Mouse (Mus musculus): ENCODE measurements around the gene St6galnac3. TPM values are rescaled to one million over a fixed set of nuclear protein-coding genes. Genes with fewer than 3 reads are reported as not detected.

St6galnac3 gene
- polyA plus RNA-seq, 1 experiment from 2014 or later, result 26.6 TPM

- Histone ChIP-seq H3K9ac (replicated peaks; ENCODE audit: low read length) (no peak overlapping the region), H3K9me3 (ENCODE audit: control insufficient read depth, low read length) (no peaks in the 10 kb centered on the region), H3K27ac (replicated peaks; ENCODE audit: low read depth, low read length) (no peak overlapping the region), H3K4me2 (ENCODE audit: low read length) (no peak overlapping the region), H3K27me3 (ENCODE audit: control insufficient read depth, insufficient read depth, low read length) (no peaks in the 10 kb centered on the region), H3K4me3 (replicated peaks; ENCODE audit: low read depth, low read length) (no peak overlapping the region), H3K4me1 (ENCODE audit: control insufficient read depth, insufficient read depth, low read length) (peaks cover 6% of the 10 kb centered on the region; the same call in 1 of the 2 replicates), H3K36me3 (ENCODE audit: control insufficient read depth, insufficient read depth, low read length) (no peaks in the 10 kb centered on the region)
- DNase-seq, result peak; percentile 52
- 60% methylated on average over 9 of the region's 9 CpGs for WGBS
- no peak for ATAC-seq (ENCODE audit: low FRiP score, low TSS enrichment)
Measured at GRCm38 (mm10) chr3:153489718-153490117, 235.3 kb downstream of the St6galnac3 start.

- 82% methylated on average over 5 of the region's 5 CpGs for WGBS
- DNase-seq (no peak), ATAC-seq (ENCODE audit: low FRiP score, low TSS enrichment) (no peak)
- Histone ChIP-seq H3K36me3 (ENCODE audit: control insufficient read depth, insufficient read depth, low read length) (no peaks in the 10 kb centered on the region), H3K4me1 (ENCODE audit: control insufficient read depth, insufficient read depth, low read length) (peaks cover 5% of the 10 kb centered on the region; the same call in 1 of the 2 replicates), H3K9ac (replicated peaks; ENCODE audit: low read length) (no peak overlapping the region), H3K27me3 (ENCODE audit: control insufficient read depth, insufficient read depth, low read length) (no peaks in the 10 kb centered on the region), H3K9me3 (ENCODE audit: control insufficient read depth, low read length) (no peaks in the 10 kb centered on the region), H3K4me2 (ENCODE audit: low read length) (no peak overlapping the region), H3K27ac (replicated peaks; ENCODE audit: low read depth, low read length) (no peak overlapping the region), H3K4me3 (replicated peaks; ENCODE audit: low read depth, low read length) (no peak overlapping the region)
Measured at GRCm38 (mm10) chr3:153488931-153489330, 236.0 kb downstream of the St6galnac3 start.

- no peak overlapping the region for H3K27ac ChIP-seq (replicated peaks; ENCODE audit: low read depth, low read length)
- peaks cover 9% of the 10 kb centered on the region; the same call in 1 of the 2 replicates for H3K4me1 ChIP-seq (ENCODE audit: control insufficient read depth, insufficient read depth, low read length)
- H3K36me3 ChIP-seq (ENCODE audit: control insufficient read depth, insufficient read depth, low read length), result no peaks in the 10 kb centered on the region
- H3K9ac ChIP-seq (replicated peaks; ENCODE audit: low read length), result no peak overlapping the region
- H3K4me2 ChIP-seq (ENCODE audit: low read length), result no peak overlapping the region
- DNase-seq (no peak), ATAC-seq (ENCODE audit: low FRiP score, low TSS enrichment) (no peak)
- H3K4me3 ChIP-seq (replicated peaks; ENCODE audit: low read depth, low read length), result no peak overlapping the region
- WGBS, result 83% methylated on average over 5 of the region's 5 CpGs
- no peaks in the 10 kb centered on the region for H3K9me3 ChIP-seq (ENCODE audit: control insufficient read depth, low read length)
- H3K27me3 ChIP-seq (ENCODE audit: control insufficient read depth, insufficient read depth, low read length), result no peaks in the 10 kb centered on the region
Measured at GRCm38 (mm10) chr3:153485176-153485575, 239.8 kb downstream of the St6galnac3 start.

GRCm38 (mm10) chr3:153484701-153485100 lies 240.3 kb downstream of the St6galnac3 start:
- 80% methylated on average over 7 of the region's 7 CpGs for WGBS
- H3K9me3 ChIP-seq (ENCODE audit: control insufficient read depth, low read length), result no peaks in the 10 kb centered on the region
- H3K36me3 ChIP-seq (ENCODE audit: control insufficient read depth, insufficient read depth, low read length), result no peaks in the 10 kb centered on the region
- H3K27ac ChIP-seq (replicated peaks; ENCODE audit: low read depth, low read length), result no peak overlapping the region
- H3K27me3 ChIP-seq (ENCODE audit: control insufficient read depth, insufficient read depth, low read length), result no peaks in the 10 kb centered on the region
- H3K4me2 ChIP-seq (ENCODE audit: low read length), result no peak overlapping the region
- peaks cover 6% of the 10 kb centered on the region; the same call in 1 of the 2 replicates for H3K4me1 ChIP-seq (ENCODE audit: control insufficient read depth, insufficient read depth, low read length)
- DNase-seq (no peak), ATAC-seq (ENCODE audit: low FRiP score, low TSS enrichment) (no peak)
- no peak overlapping the region for H3K4me3 ChIP-seq (replicated peaks; ENCODE audit: low read depth, low read length)
- no peak overlapping the region for H3K9ac ChIP-seq (replicated peaks; ENCODE audit: low read length)

GRCm38 (mm10) chr3:153483691-153484090 lies 241.3 kb downstream of the St6galnac3 start:
- H3K9ac ChIP-seq (replicated peaks; ENCODE audit: low read length), result no peak overlapping the region
- H3K4me3 ChIP-seq (replicated peaks; ENCODE audit: low read depth, low read length), result no peak overlapping the region
- 94% methylated on average over 4 of the region's 4 CpGs for WGBS

GRCm38 (mm10) chr3:153482098-153482497 lies 242.9 kb downstream of the St6galnac3 start:
- peak; percentile 52 for DNase-seq
- 72% methylated on average over 11 of the region's 11 CpGs for WGBS
- Histone ChIP-seq H3K9me3 (ENCODE audit: control insufficient read depth, low read length) (no peaks in the 10 kb centered on the region), H3K4me3 (replicated peaks; ENCODE audit: low read depth, low read length) (no peak overlapping the region), H3K27me3 (ENCODE audit: control insufficient read depth, insufficient read depth, low read length) (no peaks in the 10 kb centered on the region), H3K4me2 (ENCODE audit: low read length) (no peak overlapping the region), H3K36me3 (ENCODE audit: control insufficient read depth, insufficient read depth, low read length) (no peaks in the 10 kb centered on the region), H3K4me1 (ENCODE audit: control insufficient read depth, insufficient read depth, low read length) (peaks cover 6% of the 10 kb centered on the region; the same call in 1 of the 2 replicates), H3K27ac (replicated peaks; ENCODE audit: low read depth, low read length) (no peak overlapping the region), H3K9ac (replicated peaks; ENCODE audit: low read length) (no peak overlapping the region)
- no peak for ATAC-seq (ENCODE audit: low FRiP score, low TSS enrichment)

More at GRCm38 (mm10) chr3:153483691-153484090, 241.3 kb downstream of the St6galnac3 start:
- Histone ChIP-seq H3K9me3 (ENCODE audit: control insufficient read depth, low read length) (no peaks in the 10 kb centered on the region), H3K4me1 (ENCODE audit: control insufficient read depth, insufficient read depth, low read length) (peaks cover 6% of the 10 kb centered on the region; the same call in 1 of the 2 replicates), H3K36me3 (ENCODE audit: control insufficient read depth, insufficient read depth, low read length) (no peaks in the 10 kb centered on the region), H3K4me2 (ENCODE audit: low read length) (no peak overlapping the region), H3K27me3 (ENCODE audit: control insufficient read depth, insufficient read depth, low read length) (no peaks in the 10 kb centered on the region), H3K27ac (replicated peaks; ENCODE audit: low read depth, low read length) (no peak overlapping the region)
- ATAC-seq (ENCODE audit: low FRiP score, low TSS enrichment) (no peak), DNase-seq (no peak)

GRCm38 (mm10) chr3:153481012-153481411 lies 244.0 kb downstream of the St6galnac3 start:
- ATAC-seq (ENCODE audit: low FRiP score, low TSS enrichment) (no peak), DNase-seq (no peak)
- Histone ChIP-seq H3K9me3 (ENCODE audit: control insufficient read depth, low read length) (no peaks in the 10 kb centered on the region), H3K4me2 (ENCODE audit: low read length) (no peak overlapping the region), H3K9ac (replicated peaks; ENCODE audit: low read length) (no peak overlapping the region), H3K27me3 (ENCODE audit: control insufficient read depth, insufficient read depth, low read length) (no peaks in the 10 kb centered on the region), H3K36me3 (ENCODE audit: control insufficient read depth, insufficient read depth, low read length) (no peaks in the 10 kb centered on the region), H3K4me3 (replicated peaks; ENCODE audit: low read depth, low read length) (no peak overlapping the region), H3K27ac (replicated peaks; ENCODE audit: low read depth, low read length) (no peak overlapping the region), H3K4me1 (ENCODE audit: control insufficient read depth, insufficient read depth, low read length) (peaks cover 6% of the 10 kb centered on the region; the same call in 1 of the 2 replicates)
- WGBS, result 94% methylated on average over 6 of the region's 6 CpGs

- Histone ChIP-seq H3K36me3 (ENCODE audit: control insufficient read depth, insufficient read depth, low read length) (no peaks in the 10 kb centered on the region), H3K9me3 (ENCODE audit: control insufficient read depth, low read length) (no peaks in the 10 kb centered on the region), H3K4me3 (replicated peaks; ENCODE audit: low read depth, low read length) (no peak overlapping the region), H3K27ac (replicated peaks; ENCODE audit: low read depth, low read length) (no peak overlapping the region), H3K9ac (replicated peaks; ENCODE audit: low read length) (no peak overlapping the region), H3K4me1 (ENCODE audit: control insufficient read depth, insufficient read depth, low read length) (peaks cover 6% of the 10 kb centered on the region; the same call in 1 of the 2 replicates), H3K27me3 (ENCODE audit: control insufficient read depth, insufficient read depth, low read length) (no peaks in the 10 kb centered on the region), H3K4me2 (ENCODE audit: low read length) (no peak overlapping the region)
- WGBS, result 87% methylated on average over 5 of the region's 5 CpGs
- DNase-seq (no peak), ATAC-seq (ENCODE audit: low FRiP score, low TSS enrichment) (no peak)
Measured at GRCm38 (mm10) chr3:153480636-153481006, 244.4 kb downstream of the St6galnac3 start.

- Histone ChIP-seq H3K4me2 (ENCODE audit: low read length) (no peak overlapping the region), H3K27me3 (ENCODE audit: control insufficient read depth, insufficient read depth, low read length) (no peaks in the 10 kb centered on the region), H3K4me1 (ENCODE audit: control insufficient read depth, insufficient read depth, low read length) (peaks cover 6% of the 10 kb centered on the region; the same call in 1 of the 2 replicates), H3K9ac (replicated peaks; ENCODE audit: low read length) (no peak overlapping the region), H3K36me3 (ENCODE audit: control insufficient read depth, insufficient read depth, low read length) (no peaks in the 10 kb centered on the region), H3K27ac (replicated peaks; ENCODE audit: low read depth, low read length) (no peak overlapping the region), H3K4me3 (replicated peaks; ENCODE audit: low read depth, low read length) (no peak overlapping the region), H3K9me3 (ENCODE audit: control insufficient read depth, low read length) (no peaks in the 10 kb centered on the region)
- DNase-seq (no peak), ATAC-seq (ENCODE audit: low FRiP score, low TSS enrichment) (no peak)
- WGBS, result 94% methylated on average over 3 of the region's 3 CpGs
Measured at GRCm38 (mm10) chr3:153480005-153480635, 244.9 kb downstream of the St6galnac3 start.

Data from midbrain, embryonic 14.5 days (tissue).